Mouse (Mus musculus): ENCODE measurements at regions not wholly inside any gene's neighbourhood (a gene's known extent, or its start where the extent isn't known, plus 50 kb on each side); places are given as distances from the start of the nearest gene placed in this dataset.
A peak's percentile ranks its signal among the peaks of the same experiment; 100 is the strongest.

GRCm38 (mm10) chr7:123589099-123589498 lies 88.8 kb upstream of the Zkscan2 start:
- WGBS, result 78% methylated on average over 3 of the region's 3 CpGs
- Histone ChIP-seq H3K4me3 (no peak overlapping the region), H3K27ac (no peak overlapping the region), H3K9me3 (no peaks in the 10 kb centered on the region), H3K27me3 (ENCODE audit: insufficient read depth, poor library complexity, severe bottlenecking) (no peaks in the 10 kb centered on the region), H3K4me1 (replicated peaks) (no peaks in the 10 kb centered on the region), H3K36me3 (no peaks in the 10 kb centered on the region)
- no peak for DNase-seq (ENCODE audit: low spot score)

- Histone ChIP-seq H3K27me3 (ENCODE audit: insufficient read depth, poor library complexity, severe bottlenecking) (no peaks in the 10 kb centered on the region), H3K4me3 (no peak overlapping the region), H3K27ac (no peak overlapping the region), H3K4me1 (replicated peaks) (peaks cover 28% of the 10 kb centered on the region), H3K36me3 (no peaks in the 10 kb centered on the region), H3K9me3 (no peaks in the 10 kb centered on the region)
- 48% methylated on average over 3 of the region's 3 CpGs for WGBS
- no peak for DNase-seq (ENCODE audit: low spot score)
These were observed 73.5 kb upstream of the Zkscan2 start for GRCm38 (mm10) chr7:123573721-123574120.

- 33% methylated on average over 4 of the region's 4 CpGs for WGBS
- Histone ChIP-seq H3K9me3 (no peaks in the 10 kb centered on the region), H3K4me3 (no peak overlapping the region), H3K36me3 (no peaks in the 10 kb centered on the region), H3K4me1 (replicated peaks) (peaks cover 28% of the 10 kb centered on the region), H3K27me3 (ENCODE audit: insufficient read depth, poor library complexity, severe bottlenecking) (no peaks in the 10 kb centered on the region), H3K27ac (no peak overlapping the region)
- peak; percentile 48 for DNase-seq (ENCODE audit: low spot score)
These were observed 72.2 kb upstream of the Zkscan2 start for GRCm38 (mm10) chr7:123572376-123572990.

GRCm38 (mm10) chr7:123566264-123566663 lies 66.0 kb upstream of the Zkscan2 start:
- Histone ChIP-seq H3K27me3 (ENCODE audit: insufficient read depth, poor library complexity, severe bottlenecking) (no peaks in the 10 kb centered on the region), H3K9me3 (no peaks in the 10 kb centered on the region), H3K4me3 (no peak overlapping the region), H3K36me3 (no peaks in the 10 kb centered on the region), H3K27ac (no peak overlapping the region), H3K4me1 (replicated peaks) (peaks cover 10% of the 10 kb centered on the region)
- DNase-seq (ENCODE audit: low spot score), result no peak
- WGBS, result 54% methylated on average over 1 of the region's 1 CpGs

GRCm38 (mm10) chr7:123559544-123559943 lies 59.3 kb upstream of the Zkscan2 start:
- Histone ChIP-seq H3K9me3 (no peaks in the 10 kb centered on the region), H3K4me1 (replicated peaks) (no peaks in the 10 kb centered on the region), H3K36me3 (no peaks in the 10 kb centered on the region), H3K4me3 (no peak overlapping the region), H3K27me3 (ENCODE audit: insufficient read depth, poor library complexity, severe bottlenecking) (no peaks in the 10 kb centered on the region), H3K27ac (no peak overlapping the region)
- no peak for DNase-seq (ENCODE audit: low spot score)
- WGBS, result 76% methylated on average over 7 of the region's 7 CpGs

Measured in hindbrain, embryonic 10.5 days (tissue).